Mouse (Mus musculus) T-cell, adult 2 months (primary cell): ENCODE data around the gene H2afy2.

Source experiments
- DNase-seq: peaks from one replicate; pipeline ENCODE4 v3.0.0; 2022; ENCODE audit warnings: low spot score

H2afy2 gene

DNA sequence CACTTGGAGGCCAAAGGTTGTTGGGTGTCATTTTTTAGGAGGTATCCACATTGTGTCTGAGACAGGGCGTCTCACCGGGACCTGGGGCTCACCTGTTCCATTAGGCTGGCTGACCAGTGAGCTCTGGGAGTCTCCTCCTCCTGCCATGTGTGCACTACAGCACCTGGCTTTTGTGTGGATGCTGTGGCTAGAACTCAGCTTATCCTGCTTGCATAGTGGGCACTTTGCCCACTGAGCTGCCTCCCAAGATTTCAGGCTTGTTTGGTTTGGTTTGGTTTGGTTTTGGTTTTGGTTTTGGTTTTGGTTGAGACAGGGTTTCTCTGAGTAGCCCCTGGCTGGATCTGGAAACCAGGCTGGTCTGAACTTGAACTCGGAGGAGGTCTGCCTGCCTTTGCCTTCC lies 61.7 kb downstream of the H2afy2 start:
- DNase-seq: no peak

DNA sequence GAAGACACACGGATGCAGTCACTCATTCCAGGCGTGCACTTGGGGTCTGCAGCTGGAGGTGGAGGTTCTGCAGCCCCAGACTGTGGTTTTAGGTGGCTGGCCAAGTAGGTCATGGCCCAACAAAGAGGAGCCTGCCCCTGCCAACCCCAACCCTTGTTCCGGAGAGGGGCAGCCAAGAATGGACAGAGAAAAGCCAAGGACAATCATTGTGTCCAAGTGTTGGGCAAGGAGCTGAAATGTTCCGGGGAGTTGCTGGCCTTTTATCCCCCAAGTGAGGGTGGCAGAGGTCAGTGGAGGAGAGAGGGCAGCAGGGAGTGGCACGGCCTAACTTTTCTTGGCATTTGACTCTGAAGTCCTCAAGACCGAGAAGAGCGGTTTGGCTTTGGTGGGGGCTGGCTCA lies 63.6 kb downstream of the H2afy2 start:
- DNase-seq: no peak

DNA sequence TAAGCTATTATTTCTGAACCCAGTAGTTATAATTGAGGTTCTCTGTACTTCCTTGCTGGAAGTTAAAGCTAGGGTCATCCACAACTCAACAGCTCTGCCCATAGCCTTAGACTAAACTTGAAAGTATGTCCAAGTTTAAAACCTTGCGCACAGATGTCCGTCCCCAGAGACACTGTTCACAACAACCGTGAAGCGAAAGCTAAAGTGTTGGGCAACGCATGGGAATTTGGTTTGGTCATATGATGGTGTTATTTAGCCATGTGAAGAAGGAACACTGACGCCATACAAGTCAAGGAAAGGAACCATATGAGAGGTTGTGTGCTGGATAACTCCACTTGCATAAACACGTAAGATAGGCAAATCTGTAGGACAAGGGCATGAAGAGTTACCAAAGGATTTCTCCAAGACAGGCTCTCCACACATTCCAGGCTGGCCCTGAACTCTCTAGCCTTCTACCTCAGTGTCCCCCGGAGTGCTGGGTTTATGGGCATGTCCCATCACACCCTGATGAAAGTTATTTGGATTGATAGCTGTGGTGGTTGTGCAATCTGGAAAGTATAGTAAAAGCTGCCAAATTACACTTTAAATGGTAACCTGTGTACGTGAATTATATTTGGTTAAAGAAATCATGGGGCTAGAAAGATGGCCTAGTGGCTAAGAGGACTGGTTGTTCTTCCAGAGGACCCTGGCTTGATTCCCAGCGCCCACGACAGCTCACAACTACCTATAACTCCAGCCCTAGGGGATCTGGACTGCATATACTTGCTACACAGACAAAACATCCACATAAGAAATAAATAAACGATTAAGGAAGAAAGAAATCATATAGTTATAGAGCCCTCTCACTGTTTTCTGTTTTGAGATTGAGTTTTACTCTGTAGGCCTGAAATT lies 66.3 kb downstream of the H2afy2 start:
- no peak for DNase-seq

DNA sequence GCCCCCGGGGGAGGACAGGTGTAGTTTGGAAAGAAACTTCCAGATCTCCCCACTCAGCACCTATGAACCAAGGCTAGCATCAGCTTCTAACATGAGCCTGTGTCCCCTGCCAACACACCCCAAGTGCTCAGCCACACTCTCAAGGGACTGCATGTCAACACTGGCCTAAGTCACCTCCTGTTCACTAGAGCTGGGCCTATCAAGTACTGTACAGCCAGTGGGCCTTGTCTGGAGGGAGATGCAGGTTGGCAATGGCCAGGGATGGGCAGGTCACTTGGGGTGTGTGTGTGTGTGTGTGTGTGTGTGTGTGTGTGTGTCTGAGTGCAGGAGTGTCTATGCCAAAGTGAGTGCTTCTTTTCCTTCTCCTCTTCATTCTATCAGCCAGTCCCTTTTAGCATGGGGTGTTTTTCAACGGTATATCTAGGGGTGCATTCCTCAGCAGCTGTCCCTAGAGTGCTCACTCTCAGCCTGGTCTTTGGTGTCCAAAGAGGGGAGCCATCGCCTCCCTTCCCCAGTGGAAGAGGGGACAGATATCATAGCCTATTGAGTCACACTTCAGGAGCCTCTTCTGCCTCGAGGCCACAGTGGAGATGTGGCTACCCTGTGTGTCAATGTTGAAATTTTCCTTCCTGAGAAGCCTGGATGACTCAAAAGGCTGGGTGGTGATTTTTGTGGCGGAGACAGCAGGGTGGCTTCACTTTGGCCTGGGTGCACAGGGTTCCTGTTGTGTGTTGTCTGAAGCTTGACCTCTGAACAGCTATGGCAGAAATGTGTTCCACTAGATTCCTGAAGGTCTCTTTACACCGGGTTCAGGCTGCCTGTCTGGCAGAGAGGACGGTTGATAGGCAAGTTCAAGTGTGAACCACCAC lies 67.7 kb downstream of the H2afy2 start:
- no peak for DNase-seq

DNA sequence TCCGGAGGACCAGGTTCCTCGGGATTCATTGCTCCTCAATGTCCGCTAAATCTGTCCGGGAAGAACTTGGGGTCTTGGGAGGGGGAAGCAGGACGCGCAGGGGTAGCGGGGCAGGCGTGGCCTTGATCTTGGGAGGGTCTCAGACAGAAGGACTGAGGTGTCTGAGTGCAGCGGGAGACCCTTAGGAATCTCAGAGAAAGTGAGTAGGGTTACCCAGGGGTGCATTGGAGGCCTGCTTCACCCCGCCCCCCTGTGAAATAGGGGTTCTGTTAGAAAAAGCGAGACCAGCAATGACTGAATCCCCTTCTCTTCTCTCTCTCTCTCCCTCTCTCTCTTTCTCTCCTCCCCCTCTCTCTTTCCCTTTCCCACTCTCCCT lies 68.5 kb downstream of the H2afy2 start:
- DNase-seq: no peak

DNA sequence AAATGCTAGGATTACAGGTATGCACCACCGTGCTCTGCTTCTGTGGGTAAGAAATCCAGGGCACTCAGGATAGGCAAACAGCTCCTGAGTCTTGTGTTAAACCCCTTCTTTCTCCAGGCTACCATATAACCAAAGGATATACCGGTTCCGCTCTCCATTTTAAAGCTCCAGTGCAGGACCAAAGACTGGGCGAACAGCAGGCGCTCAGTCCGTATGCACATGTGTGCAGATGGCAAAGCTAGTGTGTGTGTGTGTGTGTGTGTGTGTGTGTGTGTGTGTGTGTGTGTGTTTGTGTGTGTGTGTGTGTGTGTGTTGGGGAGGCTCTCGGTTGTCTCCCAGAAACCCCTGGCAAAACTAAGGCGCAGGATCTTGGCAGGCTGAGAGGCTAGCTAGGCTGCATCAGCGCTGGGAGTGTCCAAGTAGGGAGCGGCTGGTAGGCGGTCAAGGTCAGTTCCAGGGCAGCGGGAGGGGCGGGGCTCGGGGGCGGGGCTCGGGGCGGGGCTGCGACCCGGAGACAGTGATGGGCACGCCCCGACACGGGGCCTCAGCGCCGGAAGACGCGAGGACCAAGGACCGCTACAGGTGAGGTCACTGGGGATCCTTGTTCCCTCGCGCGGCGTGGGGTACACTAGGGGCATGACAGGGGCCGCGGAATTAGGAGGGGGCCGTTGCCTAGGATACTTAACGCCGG lies 69.0 kb downstream of the H2afy2 start, which contains the start of gene Aifm2:
Gene Aifm2, plus strand, starts transcription at position 493 of the 691 bp plus-strand sequence.
- DNase-seq: no peak

DNA sequence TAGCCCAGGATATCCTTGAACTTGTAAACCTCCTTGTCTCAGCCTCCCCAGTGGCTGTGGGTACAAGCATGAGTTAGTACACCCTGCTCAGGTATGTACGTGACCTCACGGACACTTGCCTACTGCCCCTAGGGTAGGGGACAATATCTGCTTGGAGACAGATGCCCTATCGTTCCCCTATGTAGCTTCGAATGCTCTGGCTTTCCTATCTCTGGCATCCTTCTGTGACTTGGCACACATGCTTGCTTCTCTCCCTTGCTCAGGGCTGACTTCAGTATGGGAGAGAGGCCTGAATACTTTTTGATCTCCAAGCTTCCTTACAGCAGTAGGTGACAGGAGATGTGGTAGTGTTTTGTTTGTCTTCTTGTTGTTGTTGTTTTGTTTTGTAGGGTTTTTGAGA lies 69.8 kb downstream of the H2afy2 start:
- no peak for DNase-seq

DNA sequence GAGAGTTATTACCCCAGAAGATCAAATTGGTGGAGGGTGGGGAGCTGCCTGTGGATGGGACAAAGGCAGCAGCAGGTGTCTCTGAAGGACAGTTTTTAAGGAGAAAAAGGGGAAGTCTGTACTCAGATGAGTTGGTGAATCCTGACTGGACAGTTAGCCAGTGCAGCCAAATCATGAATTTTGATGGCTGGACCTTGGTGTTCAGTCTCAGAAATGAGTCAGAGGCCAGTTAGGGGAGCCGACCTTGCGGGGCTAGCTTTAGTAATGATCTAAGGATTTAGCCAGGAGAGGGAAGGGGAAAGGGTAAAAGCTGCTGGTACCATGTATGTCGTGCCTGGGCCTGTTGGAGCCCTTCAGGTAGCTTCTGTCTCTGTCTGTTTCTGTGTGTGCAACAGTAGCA lies 70.3 kb downstream of the H2afy2 start:
- no peak for DNase-seq

DNA sequence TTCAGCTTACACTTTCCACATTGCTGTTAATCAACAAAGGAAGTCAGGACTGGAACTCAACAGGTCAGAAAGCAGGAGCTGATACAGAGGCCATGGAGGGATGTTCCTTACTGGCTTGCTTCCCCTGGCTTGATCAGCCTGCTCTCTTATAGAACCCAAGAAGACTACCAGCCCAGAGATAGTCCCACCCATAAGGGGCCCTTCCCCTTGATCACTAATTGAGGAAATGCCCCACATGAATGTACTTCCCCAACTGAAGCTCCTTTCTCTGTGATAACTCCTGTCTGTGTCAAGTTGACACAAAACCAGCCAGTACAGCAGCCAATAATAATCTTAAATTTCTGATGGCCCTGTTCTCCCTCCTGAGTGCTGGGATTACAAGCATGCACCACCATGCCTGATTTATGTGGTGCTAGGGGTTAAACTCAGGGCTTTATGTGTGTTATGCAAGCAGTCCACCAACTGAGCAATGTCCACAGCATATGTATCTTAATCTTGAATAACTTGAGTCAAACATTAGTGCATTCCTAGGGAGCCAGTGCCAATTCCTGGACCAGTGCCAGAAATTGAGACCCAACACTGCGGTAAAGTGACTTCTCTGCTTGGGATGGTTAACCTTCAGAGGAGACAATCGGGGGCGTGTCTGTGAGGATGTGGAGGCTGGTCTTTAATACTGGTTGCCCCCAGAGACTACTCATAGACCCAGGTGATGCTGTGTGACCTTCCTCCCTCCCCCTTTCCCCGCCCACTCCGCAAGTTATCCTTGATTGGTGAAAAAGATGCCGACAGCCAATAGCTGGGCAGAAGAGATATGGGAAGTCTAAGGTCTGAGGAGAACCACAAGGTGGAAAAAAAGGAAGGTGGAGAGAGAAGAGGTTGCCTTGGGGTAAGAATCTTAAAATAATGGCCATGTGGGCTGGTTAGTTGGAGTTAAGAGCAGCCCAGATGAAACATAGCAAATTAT lies 77.3 kb downstream of the H2afy2 start:
- no peak for DNase-seq

DNA sequence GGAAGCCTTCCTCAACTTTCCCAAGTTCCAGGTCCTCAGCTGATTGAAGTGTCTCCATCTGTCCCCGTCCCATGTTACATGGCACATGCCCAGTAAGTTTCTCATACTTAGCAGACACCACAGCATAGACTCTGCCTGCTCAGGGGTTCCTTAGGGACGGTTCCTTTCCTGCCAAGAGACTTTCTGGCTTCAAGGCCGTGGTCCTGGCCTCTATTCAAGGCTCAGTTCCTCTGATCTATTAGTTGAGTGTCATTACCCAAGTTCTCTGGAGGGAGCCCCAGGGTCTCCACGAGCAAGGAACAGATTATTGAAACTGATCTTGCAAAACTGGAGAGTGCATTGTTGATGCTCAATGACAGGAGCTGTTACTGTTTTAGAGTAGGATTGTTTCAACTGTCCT lies 79.3 kb downstream of the H2afy2 start:
- no peak for DNase-seq

DNA sequence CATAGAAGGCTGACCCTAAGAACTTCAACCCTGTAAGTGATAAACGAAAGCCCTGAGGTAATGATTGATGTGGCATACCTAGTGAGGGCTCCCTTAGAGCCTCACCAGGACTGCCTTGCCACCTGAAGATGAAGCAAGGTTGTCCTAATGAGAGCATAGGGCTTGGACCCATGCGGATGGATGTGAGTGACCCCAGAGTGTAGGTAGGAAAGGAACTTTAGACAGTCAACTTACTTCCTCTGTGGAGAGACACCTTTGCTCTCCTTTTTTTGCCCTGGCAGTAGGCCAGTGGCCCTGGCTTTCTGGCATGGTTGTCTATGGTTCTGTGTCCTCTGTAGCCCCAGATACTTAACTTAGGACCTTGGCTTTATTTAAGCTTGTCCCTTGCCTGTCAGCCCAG lies 86.9 kb downstream of the H2afy2 start:
- no peak for DNase-seq

DNA sequence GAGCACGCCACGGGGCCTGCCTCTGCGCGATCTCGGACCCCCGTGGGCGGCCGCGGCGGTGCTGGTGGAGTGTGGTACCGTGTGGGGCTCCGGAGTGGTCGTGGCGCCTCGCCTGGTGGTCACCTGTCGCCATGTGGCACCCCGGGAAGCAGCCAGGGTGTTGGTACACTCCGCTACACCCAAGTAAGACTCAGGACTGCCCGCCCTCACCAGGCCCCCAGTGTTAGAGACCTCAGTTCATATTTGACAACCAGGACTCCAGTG lies 87.5 kb downstream of the H2afy2 start:
- DNase-seq: no peak

DNA sequence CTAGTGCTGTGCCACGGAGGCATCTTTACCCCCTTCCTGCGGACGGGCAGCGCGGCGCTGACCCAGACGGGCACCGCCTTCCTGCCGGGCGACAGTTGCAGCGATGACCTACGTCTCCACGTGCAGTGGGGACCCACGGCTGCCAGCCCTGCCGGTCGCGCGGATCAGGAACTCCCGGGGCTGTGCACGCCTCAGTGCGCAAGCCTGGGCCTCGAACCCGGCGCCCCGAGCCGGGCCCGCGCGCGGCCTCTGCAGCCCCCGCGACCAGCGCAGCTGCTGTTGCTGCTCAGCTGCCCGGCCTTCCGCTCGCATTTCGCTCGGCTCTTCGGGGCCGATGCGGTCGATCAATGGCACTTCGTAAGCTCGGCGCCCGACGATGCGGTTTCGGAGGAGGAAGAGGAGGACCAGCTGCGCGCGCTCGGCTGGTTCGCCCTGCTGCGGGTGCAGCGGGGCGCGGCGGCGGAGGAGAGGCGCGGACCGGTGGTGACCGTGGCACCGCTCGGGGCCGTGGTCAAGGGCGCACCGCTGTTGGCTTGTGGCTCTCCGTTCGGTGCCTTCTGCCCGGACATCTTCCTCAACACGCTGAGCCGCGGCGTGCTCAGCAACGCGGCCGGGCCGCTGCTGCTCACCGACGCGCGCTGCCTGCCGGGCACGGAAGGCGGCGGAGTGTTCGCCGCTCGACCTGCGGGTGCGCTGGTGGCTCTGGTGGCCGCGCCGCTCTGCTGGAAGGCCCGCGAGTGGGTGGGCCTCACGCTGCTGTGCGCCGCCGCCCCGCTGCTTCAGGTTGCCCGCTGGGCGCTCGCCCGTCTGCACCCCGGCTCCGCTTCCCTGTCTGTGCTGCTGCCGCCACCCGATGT lies 88.0 kb downstream of the H2afy2 start:
- DNase-seq: peak; percentile 35

DNA sequence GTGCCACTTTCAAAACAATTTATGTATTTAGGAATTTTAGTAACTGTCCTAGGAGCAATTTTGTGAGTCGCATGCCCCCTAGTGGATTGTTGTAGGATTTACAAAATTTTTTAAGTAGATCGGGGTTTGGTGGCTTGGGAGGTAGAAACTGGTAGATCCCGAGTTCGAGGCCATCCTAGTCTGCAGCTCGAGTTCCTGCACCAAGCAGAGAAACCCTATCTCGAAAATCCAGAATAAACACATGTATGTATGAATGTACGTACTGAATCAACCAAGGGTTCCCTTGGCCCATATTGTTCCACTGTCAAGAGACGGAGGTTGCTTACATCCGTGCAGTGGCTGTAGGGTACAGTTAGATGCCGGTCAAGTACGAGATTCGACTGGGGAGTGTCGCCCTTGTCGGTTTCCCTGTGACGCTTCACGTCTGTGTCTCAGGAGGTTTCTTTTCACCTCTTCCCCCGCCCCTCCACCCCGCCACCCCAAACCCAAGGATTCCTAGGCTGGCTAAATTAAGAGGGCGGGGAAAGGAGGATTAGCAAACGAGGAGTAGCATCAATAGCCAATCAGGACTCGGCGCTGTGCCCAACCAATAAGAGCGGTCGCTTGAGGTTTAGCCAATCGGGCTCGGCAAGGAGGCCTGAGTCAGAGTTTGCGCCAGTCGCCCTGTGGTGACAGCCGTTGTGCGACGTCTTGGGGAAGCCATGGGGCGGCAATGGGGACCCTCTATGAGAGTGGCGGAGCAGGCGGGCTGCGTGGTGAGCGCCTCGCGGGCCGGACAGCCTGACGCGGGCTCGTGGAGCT lies 88.9 kb downstream of the H2afy2 start, which contains the start of gene Tysnd1:
Gene Tysnd1, plus strand, starts transcription at position 645 of the 801 bp plus-strand sequence.
- DNase-seq: peak; percentile 93

DNA sequence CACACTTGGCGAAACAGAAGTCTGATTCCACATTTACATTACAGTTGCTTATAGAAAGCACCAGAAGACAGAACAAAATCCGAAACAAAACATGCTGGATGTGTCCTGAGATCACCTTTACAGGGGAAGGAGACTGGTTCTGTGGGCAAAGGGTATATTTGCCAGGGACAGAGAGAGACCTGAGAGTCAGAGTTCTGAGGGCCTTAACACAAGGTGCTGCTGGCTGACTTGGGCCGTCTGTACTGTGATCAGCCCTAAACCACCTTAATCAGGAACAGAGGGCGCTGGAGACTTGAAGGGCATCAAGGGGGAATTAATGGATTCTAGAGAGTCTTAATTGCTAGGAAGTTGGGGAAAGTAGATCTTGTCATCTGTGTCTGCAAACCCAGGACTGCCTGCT lies 90.4 kb downstream of the H2afy2 start:
- DNase-seq: no peak

DNA sequence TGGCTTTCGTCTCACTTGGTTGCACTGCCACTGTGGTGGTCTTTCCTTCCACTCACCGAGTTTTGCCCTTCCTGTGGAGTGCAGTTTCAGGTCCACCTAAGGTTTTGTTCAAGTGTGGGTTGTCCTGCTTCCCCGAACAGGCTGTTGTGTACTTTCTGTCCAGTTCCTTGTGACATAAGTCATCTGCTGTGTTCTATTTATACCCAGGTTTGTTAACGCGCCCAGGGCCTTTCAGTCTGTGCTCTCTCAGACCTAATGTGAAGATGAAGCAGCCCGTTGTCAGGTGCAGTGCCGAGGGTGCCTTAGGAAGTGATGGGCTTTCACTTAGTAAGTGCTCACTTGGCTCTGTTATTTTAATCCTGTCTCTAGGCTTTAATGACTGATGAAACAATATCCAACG lies 94.5 kb downstream of the H2afy2 start:
- no peak for DNase-seq
